Mouse (Mus musculus) hindbrain, postnatal 0 days (tissue): ENCODE data around the gene Csf2ra. TPM values are rescaled to one million over a fixed set of nuclear protein-coding genes. Genes with fewer than 3 reads are reported as not detected.
A peak's percentile ranks its signal among the peaks of the same experiment; 100 is the strongest.

ENCODE experiments used
- ATAC-seq: fragments of 200-750 bp; cut with Nextera tagmentation; 2 replicates; pipeline ENCODE4 v1.8.0; 2017; ENCODE audit warnings: mild to moderate bottlenecking, moderate TSS enrichment, moderate library complexity
- DNase-seq: peaks from one replicate; pipeline ENCODE4 v3.0.0-alpha.2; 2015; ENCODE audit warnings: low spot score
- H3K27ac ChIP-seq: fragments of 300-500 bp; sonication (generic); 2 replicates; pipeline ENCODE4 v1.5.1; 2014; ENCODE audit warnings: mild to moderate bottlenecking
- H3K27me3 ChIP-seq: fragments of 300-500 bp; sonication (generic); 2 replicates; pipeline ENCODE4 v1.6.1; 2014; ENCODE audit warnings: low read length, mixed read lengths; ENCODE audit not compliant: insufficient read depth
- H3K36me3 ChIP-seq: fragments of 300-500 bp; sonication (generic); 2 replicates; pipeline ENCODE4 v1.6.1; 2014; ENCODE audit warnings: low read length, mixed read lengths; ENCODE audit not compliant: insufficient read depth
- H3K4me1 ChIP-seq: fragments of 300-500 bp; sonication (generic); 2 replicates; pipeline ENCODE4 v1.6.1; 2014; ENCODE audit warnings: antibody characterized with exemption, low read length, mixed read lengths; ENCODE audit not compliant: insufficient read depth
- H3K4me2 ChIP-seq: fragments of 300-500 bp; sonication (generic); 2 replicates; pipeline ENCODE4 v1.6.1; 2014; ENCODE audit warnings: low read depth, mild to moderate bottlenecking, low read length, moderate library complexity, mixed read lengths
- H3K4me3 ChIP-seq: fragments of 300-500 bp; sonication (generic); 2 replicates; pipeline ENCODE4 v1.5.1; 2014; ENCODE audit warnings: low read length
- H3K9ac ChIP-seq: fragments of 300-500 bp; sonication (generic); replicated peaks from 2 replicates; pipeline ENCODE4 v1.6.1; 2014; ENCODE audit warnings: mild to moderate bottlenecking, low read length, moderate library complexity, mixed read lengths
- H3K9me3 ChIP-seq: fragments of 300-500 bp; sonication (generic); 2 replicates; pipeline ENCODE4 v1.6.1; 2016; ENCODE audit warnings: low read length, mixed read lengths
- CTCF ChIP-seq: IDR thresholded peaks from 2 replicates; pipeline ENCODE4 v1.5.1; 2016; ENCODE audit warnings: antibody characterized with exemption, control low read depth, low read depth
- WGBS: fragments of 180-500 bp; shearing (Covaris S2); extraction: QIAGEN DNeasy Blood & Tissue Kit; methylation state at CpG from one replicate; pipeline ENCODE4 v1.1.7; 2014; 5-methylcytosine and 5-hydroxymethylcytosine counted together
- polyA plus RNA-seq: library from polyadenylated mRNA; unstranded; fragments of >200 nt; fragmentation: Nextera tagmentation; extraction: Ambion mirVana; gene quantifications from 2 replicates; pipeline ENCODE4 v1.2.1, GENCODE M21; 2015
- total RNA-seq: library from RNA; depleted of rRNA; stranded (reverse); fragments of >200 nt; gene quantifications from 2 replicates; pipeline ENCODE4 v1.2.3, GENCODE M21; 2014; rRNA removed

Csf2ra gene
- total and polyA plus RNA-seq, 2 experiments from 2014 or later = 39.6 to 44.1 TPM

DNA sequence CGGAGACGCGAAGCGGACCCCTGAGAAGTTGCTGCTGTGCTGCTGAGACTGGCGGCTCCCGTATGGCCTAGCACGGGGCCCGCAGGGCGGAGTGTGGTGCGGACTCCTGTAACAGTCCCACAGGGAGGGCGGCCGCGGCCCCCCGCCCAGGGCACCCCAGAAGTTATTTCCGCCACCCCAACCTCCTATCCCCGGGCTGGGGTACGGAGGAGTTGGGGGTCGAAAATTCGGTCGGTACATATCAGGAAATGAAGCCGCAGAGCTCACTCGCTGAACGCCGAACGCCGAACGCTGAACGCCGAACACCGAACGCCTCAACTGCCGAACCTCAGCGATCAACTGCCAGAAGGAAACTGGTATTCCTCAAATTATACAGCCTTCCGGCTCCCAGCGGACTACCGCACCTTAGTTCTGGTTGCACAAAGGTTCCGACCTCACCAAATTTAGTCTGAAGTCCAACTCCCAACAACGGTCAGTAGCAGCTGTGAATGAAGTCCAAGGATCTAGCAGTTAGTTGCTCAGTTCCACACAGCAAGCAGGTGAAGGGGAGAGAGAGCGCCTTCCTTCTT, 52.4 kb downstream of the Csf2ra start, which contains the start of gene Gm7102:
TSS of gene Gm7102 (minus strand) at position 554 of the 569 bp plus-strand sequence.
- TF ChIP-seq CTCF = no peak
- ATAC-seq (no peak), DNase-seq (no peak)
- Histone ChIP-seq H3K27ac (no peak within 1 kb of the TSS), H3K36me3 (no peaks in the 10 kb centered on the region), H3K4me2 (peak within 1 kb of the TSS; percentile 46), H3K4me3 (peak within 1 kb of the TSS; percentile 24), H3K27me3 (no peaks in the 10 kb centered on the region), H3K9me3 (no peaks in the 10 kb centered on the region), H3K9ac (no peak within 1 kb of the TSS), H3K4me1 (no peaks in the 10 kb centered on the region)
- 33% methylated on average over 39 of the region's 39 CpGs for whole genome bisulfite sequencing

Other genes with a start within 250 kb of the Csf2ra start
- 12.0 and 12.4 TPM in 2 replicates for gene Zfp950, start 87.6 kb downstream of the Csf2ra start, total RNA-seq
- gene Zfp950, start 87.6 kb downstream of the Csf2ra start, polyA plus RNA-seq = 38.1 and 46.7 TPM in 2 replicates
- gene Gm7102, start 52.1 kb downstream of the Csf2ra start, total RNA-seq = 0.22 and 1.0 TPM in 2 replicates
- gene Gm7102, start 52.1 kb downstream of the Csf2ra start, polyA plus RNA-seq = 0.19 TPM in 1 of 2 replicates, not detected in the other
- not detected in 2 replicates for gene Gm6020, start 44.5 kb downstream of the Csf2ra start, total RNA-seq
- gene Gm6020, start 44.5 kb downstream of the Csf2ra start, polyA plus RNA-seq = not detected in 2 replicates
- not detected in 2 replicates for gene Gm21060, start 68.6 kb upstream of the Csf2ra start, total RNA-seq
- gene Gm21060, start 68.6 kb upstream of the Csf2ra start, polyA plus RNA-seq = not detected in 2 replicates